Mouse (Mus musculus) gastrocnemius, postnatal 4 days (tissue): ENCODE results near the gene Gm9945. TPM values are rescaled to one million over a fixed set of nuclear protein-coding genes. Genes with fewer than 3 reads are reported as not detected.

Experiments used
- DNase-seq, 2 experiments: peaks; one replicate each; pipeline ENCODE4 v3.0.0; 2021 to 2022; ENCODE audit warnings: low spot score in 2 of 2, mixed read lengths in 2 of 2
- total RNA-seq, 2 experiments: library from RNA; stranded (reverse); gene quantifications; 2 replicates each; pipeline ENCODE4 v1.2.3; 2021

Gene Gm9945
- total RNA-seq, 2 experiments from 2014 or later = not detected

DNA sequence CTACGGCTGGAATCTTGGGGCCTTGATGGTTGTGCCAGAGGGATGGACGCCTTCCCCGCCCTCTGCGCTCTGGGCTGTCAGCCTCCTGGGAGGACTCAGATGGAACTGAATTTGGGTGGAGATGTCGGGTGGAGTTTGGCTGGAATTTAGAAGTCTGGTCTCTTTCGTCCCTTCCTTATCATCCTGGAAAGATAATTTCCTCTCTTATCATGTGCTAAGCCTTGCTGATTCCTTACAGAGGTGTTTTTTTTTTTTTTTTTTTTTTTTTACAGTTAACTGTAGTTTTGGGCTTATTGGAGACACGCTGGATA, 41.8 kb downstream of the Gm9945 start:
- no peak for DNase-seq

DNA sequence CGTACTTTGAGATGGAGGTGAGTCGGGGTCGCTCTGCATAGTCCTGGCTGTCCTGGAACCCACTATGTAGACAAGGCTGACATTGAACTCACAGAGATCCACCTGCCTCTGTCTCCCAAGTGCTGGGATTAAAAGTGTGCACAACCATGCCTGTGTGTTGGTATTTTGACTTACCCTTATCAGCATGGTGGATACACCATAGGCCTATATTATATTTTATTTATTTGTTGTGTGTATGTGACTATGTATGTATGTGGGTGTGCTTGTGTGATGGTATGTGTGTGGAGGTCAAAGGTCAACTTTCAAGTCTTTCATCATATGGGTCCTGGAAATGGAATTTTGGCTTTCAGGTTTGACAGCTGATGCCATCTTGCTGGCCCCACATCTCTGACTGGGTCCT, 42.4 kb downstream of the Gm9945 start:
- DNase-seq = no peak

DNA sequence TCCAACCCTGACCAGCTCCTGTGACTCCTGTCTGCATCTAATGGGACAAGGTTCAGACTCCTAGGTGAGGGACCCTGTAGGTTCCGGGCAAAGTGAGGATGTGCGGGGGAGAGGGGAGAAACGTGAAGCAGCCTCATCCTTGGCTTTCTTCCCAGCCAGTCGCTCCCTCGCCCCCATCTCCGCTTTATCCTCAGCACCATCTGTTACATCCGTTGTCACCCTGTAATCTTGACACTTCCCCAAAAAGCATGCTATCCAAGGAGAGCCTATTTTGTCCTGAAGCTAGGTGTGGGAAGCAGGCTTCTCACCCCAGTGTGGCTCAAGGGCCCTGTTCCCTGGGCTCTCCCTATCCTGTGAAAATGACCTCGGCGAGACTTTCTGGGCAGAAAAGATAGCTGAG, 43.0 kb downstream of the Gm9945 start:
- DNase-seq = no peak

DNA sequence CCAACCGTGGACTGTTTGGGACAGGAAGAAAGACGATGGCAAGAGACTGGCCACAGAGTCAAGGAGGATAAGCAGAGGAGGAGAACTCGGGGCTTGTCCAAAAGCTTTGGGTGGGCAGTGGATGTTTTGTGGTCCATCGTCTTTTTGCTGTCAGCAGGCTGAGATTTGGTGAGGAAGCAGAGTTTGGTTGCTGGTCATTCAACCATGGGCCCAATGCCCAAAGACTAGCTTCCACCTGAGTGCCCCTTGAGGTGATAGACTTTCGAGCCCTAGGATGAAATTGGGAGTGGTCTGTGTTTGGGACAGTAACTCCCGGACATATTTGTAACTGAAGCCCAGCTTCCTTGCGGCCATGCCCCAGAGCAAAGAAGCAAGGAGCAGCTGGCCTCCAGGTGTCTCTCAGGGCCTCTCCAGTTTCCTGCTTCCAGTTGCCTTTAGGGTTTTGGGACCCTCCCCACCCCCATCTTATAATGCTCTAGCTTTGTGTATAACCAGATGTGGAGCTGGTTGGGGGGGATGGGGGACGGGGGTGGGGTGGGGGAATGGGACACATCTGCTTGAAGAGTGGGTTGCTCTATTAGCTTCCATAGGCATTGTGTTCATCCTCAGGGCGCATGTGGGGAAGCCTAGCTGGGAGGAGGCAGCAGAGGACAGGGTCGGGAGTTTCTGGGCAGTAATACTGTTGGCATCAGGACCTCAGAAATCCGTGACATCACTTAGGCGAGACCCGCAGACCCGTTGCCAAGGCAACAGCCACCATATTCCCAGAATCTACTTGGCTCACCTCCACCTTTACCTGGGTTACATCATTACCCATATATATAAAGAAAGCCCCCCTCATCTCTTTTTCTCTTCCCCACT, 43.8 kb downstream of the Gm9945 start:
- DNase-seq = no peak

DNA sequence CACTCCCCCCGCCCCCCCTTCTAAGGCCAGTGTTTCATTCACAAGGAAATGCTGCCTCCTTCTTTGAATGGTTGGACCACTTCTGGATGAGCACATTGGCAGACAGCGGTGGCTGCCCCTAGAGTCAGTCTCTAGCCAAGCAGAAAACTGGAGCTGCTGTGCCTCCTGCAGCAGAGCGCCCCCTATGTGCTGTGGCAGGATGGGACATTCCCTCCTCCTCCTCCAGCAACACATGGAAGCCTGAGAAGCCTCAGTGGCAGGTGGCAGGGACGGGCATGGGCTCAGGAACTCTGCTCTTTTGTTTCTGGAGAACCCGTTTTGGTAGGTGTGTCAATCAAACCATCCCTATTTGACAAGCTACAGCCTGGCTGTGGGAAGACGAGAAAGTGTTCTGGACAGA, 44.9 kb downstream of the Gm9945 start:
- DNase-seq = no peak

DNA sequence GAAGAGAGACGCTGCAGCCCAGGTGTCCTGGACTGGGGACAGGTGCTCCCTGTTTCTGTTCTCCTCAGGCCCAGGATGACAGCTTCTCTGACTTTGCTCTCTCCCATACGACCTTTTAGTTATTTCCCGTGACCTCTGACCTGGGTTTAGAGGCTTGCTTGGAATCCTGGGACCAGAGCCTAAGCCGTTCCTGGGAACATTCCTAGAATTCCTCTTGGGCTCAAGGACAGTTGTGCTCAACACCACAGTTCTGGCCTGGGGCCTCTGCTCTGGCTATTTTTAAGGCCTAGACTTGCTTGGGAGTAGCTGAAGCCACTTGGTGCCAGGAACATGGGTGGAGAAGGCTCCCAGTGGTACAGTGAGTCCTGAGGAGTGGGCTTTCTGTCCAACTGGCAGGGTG, 45.5 kb downstream of the Gm9945 start:
- no peak for DNase-seq

DNA sequence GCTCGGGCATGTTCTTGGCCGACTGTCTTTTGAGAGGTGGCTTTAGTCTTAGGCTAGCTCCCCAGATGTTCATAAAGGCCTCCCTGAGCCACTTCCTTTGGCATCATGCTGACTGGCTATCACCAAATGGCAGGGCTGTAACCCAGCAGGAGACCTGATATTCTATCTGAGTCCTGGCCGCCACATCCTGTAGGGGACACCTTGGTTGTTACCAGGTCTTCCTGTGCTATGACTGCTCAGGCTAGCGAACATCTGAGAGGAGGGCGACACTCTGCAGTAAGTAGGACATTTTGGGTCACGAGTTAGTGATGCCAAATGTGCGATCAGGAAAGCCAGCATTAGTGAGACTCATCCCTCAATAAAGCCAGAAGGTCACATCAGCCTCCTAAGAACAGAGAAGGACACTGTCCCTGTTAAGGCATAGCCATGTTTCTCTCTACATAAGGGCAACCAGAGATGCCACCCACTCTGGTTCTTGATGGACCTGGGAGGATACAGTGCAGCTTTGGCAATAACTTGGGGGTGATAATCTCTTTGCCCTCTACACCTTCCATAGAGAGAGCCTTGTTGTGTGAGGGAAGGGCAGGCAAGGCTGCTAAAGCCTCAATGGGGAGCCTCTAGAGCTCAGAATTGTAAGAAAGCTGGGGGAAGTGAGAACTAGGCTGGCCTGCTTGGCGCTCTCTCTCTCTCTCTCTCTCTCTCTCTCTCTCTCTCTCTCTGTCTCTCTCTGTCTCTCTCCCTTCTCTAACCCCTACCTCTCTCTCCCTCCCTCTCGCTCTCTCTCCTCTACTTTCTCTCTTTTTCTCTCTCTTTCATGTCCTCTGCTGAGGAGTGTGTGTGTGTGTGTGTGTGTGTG, 48.7 kb downstream of the Gm9945 start:
- no peak for DNase-seq

DNA sequence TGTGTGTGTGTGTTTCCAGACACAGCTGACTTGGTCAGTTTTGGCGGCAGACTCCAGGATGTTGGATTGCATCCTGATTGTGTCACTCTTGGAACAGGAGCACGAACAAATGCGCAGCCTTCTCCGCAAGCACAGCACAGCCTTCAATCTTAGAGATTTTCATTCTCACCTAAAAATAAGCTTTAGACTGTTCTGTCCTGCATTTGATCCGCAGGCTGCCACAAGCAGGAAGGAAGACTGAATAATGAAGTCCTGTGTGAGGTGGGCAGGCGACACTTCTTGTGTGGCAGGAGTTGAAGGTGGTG, 49.2 kb downstream of the Gm9945 start:
- peak; percentile 59 to 79 for DNase-seq

DNA sequence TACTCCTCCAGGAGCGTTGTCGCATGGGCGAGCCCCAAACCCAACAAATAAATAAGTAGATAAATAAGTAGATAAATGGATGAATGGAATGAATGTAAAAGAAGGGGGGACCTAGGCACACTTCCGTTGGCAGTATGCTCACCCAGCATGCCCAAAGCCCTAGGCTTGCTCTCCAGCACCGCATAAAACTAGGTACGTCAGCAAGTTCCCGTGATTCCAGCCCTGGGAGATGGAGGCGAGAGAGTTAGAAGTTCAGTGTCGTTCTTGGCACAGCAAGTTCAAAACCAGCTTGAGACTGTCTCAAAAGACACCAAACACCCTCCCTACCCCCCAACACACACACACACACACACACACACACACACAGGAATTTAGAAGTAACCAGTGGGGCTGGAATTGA, 50.0 kb downstream of the Gm9945 start:
- DNase-seq = no peak

Other genes starting within 250 kb of the Gm9945 start
- gene Hspa4, start 179.7 kb upstream of the Gm9945 start, total RNA-seq = 100 to 1,000 TPM; 107 to 124 TPM
- 10 to 100 TPM; 10.5 to 10.7 TPM for gene Zcchc10, start 155.5 kb upstream of the Gm9945 start, total RNA-seq
- gene Aff4, start 129.3 kb upstream of the Gm9945 start, total RNA-seq = 100 to 1,000 TPM; 146 to 154 TPM
- gene Leap2, start 57.0 kb upstream of the Gm9945 start, total RNA-seq = not detected
- gene Uqcrq, start 49.3 kb upstream of the Gm9945 start, total RNA-seq = 100 to 1,000 TPM; 694 to 764 TPM
- 1 to 10 TPM in 1 of 2 experiments, under 1 TPM in 1; 0.86 to 1.0 TPM for gene Gdf9, start 49.1 kb upstream of the Gm9945 start, total RNA-seq
- not detected for gene Gm10447, start 23.1 kb upstream of the Gm9945 start, total RNA-seq
- gene Shroom1, start 23.0 kb upstream of the Gm9945 start, total RNA-seq = under 1 TPM; 0.49 to 0.81 TPM
- gene Gm9837, start 9.7 kb upstream of the Gm9945 start, total RNA-seq = not detected
- under 1 TPM; 0.16 to 0.25 TPM for gene Sowaha, start 108 bp downstream of the Gm9945 start, total RNA-seq
- gene Sept8, start 39.1 kb downstream of the Gm9945 start, total RNA-seq = 10 to 100 TPM; 85.8 to 88.6 TPM
- 10 to 100 TPM; 15.9 to 18.2 TPM for gene Kif3a, start 87.2 kb downstream of the Gm9945 start, total RNA-seq
- under 1 TPM in 1 of 2 experiments, not detected in 1; 0.65 TPM for gene Il4, start 138.5 kb downstream of the Gm9945 start, total RNA-seq
- gene Il13, start 154.5 kb downstream of the Gm9945 start, total RNA-seq = not detected
- gene Rad50, start 227.2 kb downstream of the Gm9945 start, total RNA-seq = 10 to 100 TPM; 13.0 to 15.6 TPM
- gene Il5, start 240.6 kb downstream of the Gm9945 start, total RNA-seq = not detected